Mouse (Mus musculus) heart, adult 18-20 months (tissue): ENCODE results near the gene Cntrl. TPM values are rescaled to one million over a fixed set of nuclear protein-coding genes. Genes with fewer than 3 reads are reported as not detected.

Source experiments
- DNase-seq, 2 experiments: peaks; one replicate each; pipeline ENCODE4 v3.0.0; 2021 to 2022; ENCODE audit warnings: mixed read lengths in 1 of 2
- total RNA-seq, 2 experiments: library from RNA; stranded (reverse); gene quantifications; 2 replicates each; pipeline ENCODE4 v1.2.3; 2021

The Cntrl gene
- total RNA-seq, 2 experiments from 2014 or later = 3.7 to 5.2 TPM

DNA sequence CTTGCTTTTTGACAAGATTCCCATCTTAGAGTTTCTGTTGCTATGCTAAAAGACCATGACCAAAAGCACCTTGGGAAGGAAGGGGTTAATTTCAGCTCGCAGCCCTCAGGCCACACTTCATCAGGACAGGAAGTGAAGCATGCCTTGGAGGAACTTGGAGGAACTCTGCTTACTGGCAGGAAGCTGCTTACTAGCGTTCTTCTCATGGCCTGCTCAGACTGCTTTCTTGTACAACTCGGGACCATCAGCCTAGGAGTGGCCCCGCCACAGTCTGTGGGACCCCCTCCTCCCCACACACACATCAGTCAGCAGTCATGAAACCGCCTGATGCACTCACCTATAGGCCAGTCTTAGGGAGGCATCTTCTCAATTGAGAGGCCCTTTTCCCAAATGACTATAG is 64.8 kb downstream of the Cntrl start:
- peak in 1 of 2 experiments; percentile 44 for DNase-seq

DNA sequence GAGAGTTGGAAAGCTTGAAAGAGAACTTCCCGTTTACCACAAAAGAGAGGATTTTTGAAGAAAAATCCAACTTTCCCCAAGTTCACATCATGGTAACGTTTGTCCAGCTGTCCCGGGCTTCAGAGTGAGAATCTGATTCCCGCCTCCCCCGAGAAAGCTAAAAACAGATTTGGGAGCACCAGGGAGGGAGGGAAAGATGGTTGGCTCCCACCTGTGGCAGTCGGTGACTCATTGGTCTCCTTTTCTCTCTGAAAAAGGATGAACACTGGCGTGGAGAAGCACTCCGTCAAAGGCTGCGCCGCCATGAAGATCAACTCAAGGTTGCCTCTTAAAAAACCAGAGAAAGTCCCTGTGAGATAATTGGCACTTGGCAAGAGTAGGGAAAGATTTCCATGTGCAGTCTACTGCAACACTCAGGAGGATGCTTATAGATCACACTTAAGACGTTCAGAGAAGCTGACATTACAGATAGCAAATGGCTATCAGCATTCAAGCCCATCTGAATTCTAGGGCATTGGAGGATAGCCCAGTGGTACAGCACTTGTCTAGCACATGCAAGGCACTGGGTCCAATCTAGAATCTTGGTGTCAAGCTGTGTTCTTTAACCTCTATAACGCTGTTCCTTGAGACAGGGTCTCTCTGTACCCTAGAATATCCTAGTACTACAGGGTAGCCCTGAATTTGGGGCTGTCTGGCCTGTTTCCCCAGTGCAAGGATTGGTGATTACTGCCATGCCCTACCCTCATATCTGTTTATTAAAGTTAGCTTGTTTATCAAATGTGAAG is 66.2 kb downstream of the Cntrl start:
- DNase-seq = no peak

DNA sequence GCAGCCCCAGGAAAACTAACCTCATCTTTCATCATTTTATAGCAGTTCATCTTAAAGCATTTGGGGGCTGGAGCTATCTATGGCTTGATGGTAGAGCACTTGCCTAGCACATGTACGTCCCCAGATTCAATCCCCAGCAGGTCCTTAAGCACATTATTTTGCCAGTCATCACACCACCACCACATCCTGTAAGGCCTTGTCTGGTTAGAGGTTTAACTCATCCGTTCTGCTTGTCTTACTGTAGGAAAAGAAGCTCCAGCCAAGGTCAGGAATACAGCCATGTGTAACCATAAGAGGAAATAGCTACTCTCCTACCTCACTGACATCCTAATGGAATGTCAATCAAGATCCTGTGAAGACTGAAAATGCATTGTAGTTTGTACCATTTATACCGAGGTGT is 68.9 kb downstream of the Cntrl start:
- no peak for DNase-seq

DNA sequence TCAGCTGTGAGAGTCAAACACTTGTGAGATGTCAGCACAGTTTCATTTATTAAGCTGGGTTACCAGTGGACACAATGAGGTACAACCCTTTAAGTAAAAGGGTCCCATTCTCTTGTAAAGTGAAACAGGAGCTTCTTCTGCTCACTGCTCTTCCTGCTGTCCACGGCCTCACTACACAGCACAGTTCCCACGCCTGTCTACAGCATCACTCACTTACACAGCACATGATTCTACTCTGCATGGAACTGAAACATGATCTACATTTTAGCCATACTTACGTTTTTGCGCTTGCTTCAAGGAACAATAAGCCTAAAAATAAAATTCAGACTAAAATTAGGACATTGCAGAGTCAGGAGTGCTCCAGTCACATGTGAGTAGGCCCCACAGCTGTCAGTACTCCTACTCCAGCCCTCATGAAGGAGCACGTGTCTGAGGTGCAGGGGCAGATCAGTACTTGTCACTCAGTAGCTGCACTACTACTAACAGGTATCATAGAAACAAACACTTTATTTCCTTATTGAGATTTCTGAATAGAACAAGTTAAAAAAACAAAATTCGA is 73.9 kb downstream of the Cntrl start:
- peak in 1 of 2 experiments; percentile 40 for DNase-seq

DNA sequence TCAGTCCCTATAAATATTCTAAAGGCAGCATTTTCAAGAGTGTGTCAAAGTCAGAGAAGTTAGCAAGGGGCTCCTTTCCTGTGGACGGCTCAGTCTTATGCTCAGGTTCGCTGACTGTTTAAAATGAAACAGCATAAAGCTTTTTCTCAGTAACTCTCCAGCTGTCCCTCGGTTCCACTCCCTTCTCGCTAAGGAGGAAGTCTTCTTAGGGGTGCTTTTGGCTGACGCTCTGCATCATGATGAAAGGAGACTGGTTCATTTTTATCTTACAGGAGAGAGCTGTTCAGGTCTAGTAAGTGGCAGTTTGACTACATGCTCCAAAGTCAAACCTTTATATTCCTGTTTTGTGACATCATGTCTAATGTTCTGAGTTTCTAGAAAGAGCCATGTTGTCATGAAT is 79.6 kb downstream of the Cntrl start:
- DNase-seq = no peak

DNA sequence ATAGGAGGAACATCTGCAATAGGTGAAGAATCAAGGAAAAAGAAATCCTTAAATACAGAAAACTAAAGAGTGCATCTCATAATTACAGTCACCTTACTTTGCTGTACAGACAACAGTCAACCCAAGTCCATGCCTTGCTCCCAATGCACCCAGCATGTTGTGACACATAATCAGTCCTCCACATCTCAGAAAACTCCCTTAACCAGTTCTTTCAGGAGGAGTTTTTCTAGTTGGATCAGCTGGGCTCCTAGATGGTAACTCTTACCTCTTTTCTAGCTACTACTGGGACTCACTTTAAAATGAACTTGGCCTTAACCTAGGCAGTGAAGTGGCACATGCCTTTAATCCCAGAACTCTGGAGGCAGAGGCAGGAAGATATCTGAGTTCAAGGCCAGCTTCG is 84.7 kb downstream of the Cntrl start:
- no peak for DNase-seq

DNA sequence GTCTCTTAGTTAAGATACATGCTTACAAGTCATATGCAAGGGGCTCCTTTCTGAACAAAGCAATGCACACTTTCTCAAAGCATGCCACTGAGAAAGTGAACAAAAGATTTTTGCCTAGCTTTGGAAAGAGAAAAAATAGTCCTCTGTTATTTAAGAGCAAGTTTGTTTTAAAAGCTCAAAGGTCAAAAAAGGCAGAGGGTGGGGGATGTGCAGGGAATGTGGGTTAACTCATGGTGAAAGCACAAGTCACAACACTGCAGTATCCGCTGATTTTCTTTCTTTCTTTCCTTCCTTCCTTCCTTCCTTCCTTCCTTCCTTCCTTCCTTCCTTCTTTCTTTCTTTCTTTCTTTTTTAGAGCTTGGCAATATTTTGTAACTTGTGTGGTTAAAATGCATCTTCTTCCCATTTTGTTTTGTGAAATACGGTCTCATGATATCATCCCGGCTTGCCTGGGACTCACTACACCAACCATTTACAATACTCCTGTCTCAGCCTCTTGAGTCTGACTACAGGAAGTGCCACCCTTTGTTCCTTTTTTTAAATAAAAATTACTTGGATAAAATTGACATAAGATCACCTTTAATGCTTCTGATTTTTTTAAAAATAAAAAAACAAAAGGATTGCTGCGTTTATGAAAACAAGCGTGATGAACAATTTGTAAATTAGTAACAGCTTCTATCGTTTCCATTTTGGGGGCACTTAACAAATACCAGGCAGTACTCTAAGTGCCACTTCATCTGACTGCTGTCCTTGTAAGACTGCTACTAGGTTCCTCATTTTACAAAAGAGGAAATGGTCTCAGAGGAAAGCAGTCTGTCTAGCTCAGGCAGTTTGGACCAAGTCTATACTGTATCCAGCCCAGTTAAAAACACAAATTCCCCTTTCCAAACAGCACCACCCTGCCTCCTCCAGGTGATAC is 86.6 kb downstream of the Cntrl start:
- DNase-seq = peak in 1 of 2 experiments; percentile 40

DNA sequence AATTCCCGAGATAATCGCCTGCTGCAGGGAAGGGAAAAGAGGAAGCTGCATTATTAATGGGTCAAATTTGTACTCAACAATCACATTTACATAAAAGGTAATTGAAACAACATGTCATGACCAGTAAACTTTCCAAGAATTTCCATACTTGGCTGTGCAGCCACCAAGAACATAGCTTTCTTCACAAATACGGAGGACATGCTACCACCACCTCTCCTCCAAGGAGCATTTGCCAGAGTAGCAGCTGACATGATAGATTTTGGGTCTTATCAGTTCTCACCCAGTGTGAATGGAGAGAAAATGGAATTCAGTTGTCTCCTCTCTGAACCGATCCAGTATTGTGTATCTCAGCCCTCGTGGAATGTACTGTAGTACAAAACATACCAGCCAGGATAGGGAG is 90.2 kb downstream of the Cntrl start:
- DNase-seq = peak in 1 of 2 experiments; percentile 35

DNA sequence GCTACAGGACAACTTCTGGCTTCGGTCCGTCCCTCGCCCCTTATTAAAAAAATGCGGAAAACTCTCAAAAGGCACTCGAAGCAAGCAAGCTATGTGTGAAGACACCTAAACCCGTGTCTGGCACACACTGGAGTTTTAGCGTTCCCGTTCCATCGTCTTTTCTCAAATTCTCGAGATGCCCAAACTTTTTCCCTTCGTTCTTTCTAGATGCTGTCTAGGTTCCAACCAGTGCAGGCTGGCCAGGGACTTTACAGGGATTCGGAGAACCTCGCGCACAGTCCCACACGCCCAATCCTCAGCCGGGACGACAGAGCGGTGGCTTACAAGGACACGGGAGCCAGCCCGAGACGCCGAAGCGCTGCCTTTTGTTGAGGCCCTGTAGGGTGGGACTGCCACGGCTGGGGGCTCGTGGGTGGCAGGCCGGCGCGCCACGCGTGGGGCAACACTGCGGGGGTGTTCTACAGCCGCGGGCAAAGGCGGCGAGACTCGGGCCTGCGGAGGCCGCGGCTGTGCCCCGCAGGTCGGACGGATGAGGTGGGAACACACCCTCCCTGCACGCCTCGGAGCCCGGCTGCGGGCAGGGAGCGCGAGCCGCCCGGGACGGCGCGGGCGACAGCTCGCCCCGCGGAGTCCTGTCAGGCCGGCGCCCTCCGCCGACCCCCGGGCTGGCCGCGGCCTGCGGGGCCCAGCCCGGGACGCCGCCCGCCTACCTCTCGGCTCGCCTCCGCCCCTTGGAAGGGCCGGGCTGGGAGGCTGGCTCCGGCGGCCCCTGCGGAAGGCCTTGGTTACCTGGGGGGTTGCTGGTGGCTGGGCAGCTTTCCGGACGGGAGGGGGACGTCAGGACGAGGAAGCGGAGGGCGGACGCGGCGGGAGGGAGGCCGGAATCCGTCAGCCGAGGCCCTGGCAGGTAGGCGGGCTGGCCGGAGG is 90.9 kb downstream of the Cntrl start:
- peak; percentile 37 to 63 for DNase-seq

DNA sequence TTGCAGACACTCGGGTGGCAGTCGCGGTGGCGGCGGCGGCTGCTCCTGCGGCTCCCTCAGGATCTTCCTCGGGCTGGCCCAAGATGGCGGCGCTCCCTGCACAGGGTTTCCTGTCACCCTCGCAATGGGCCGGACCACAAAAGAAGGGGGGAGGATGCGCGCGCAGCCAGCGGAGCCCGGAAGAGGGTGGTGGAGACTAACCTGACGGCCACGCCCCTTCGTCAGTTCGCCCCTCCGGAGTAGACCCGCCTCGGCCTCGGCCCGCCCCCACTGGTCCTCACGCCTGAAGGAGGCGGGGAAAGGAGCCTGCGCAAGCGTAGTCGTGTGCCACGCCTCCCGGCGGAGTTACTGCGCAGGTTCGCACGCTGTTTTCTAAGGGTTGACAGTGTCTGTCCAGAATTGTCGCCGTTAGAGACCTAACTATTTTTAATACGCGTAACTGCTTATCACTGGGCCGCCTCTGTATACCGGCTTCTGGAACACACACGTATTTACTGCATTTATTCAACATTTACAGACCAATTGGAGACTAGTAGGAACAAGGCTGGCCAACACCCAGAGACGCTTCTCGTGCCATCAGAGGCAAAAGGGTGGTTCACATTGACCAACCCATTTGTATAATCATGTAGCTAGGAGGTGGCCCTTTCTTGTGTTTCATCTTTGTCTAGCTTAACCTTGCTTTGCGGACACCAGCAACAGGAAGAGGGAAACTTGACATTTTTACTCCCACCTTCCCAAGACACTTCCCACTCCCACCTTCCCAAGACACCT is 91.8 kb downstream of the Cntrl start, which contains the start of gene Rab14:
TSS of gene Rab14 (minus strand) at position 223 of the 771 bp plus-strand sequence.
- DNase-seq = peak; percentile 99 to 100

DNA sequence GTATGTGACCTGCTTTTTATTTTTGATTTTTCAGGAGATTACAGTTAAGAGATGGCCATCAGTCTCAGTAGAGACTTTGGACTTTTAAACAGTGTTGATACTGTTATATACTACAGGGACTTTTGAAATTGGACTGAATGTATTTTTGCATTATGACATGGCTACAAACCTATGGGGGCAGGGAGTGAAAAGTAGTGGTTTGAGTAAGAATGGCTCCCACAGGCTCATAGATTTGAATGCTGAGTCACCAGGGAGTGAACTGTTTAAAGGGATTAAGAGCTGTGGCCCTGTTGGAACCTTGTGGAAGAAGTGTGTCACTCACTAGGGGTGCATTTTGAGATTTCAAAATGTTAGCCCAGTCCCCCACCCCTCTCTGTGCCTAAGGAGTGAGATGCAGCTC is 94.4 kb downstream of the Cntrl start:
- DNase-seq = no peak

DNA sequence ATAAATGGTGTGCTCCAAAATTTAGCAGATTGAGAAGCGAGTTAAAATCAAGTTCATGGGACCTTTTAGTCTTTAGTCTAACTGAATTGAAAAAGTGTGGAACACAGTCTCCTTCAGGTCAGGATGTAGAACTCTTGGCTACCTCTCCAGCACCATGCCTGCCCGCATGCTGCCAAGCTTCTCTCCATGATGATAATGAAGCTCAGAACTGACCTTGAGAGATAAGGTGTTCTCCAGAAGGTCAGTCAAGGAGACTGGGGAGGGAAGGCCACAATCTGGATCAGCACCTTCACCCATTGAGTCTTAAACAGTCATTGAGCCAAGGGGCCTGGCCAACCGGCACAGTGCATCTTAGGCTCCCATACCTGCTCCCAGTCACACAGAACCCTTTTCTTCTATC is 97.5 kb downstream of the Cntrl start:
- DNase-seq = peak in 1 of 2 experiments; percentile 31

DNA sequence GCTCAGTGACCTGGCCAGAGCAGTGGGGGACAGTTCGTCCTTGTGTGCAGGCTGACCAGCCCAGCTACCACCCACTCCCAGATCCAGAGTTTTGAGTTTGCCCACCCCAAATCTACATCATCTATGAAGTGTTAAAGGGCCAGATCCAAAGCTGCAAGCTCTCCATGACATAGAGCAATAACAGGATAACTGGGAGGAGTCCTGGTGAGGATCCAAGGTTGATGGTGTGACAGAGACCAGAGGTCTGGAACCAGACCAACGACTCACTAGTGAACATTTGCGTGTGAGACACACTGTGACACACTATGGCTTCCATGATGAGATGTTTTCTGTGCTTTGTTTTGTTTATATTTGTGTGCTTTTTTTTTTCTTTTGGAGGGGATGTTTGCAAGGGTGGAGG is 98.8 kb downstream of the Cntrl start:
- no peak for DNase-seq

DNA sequence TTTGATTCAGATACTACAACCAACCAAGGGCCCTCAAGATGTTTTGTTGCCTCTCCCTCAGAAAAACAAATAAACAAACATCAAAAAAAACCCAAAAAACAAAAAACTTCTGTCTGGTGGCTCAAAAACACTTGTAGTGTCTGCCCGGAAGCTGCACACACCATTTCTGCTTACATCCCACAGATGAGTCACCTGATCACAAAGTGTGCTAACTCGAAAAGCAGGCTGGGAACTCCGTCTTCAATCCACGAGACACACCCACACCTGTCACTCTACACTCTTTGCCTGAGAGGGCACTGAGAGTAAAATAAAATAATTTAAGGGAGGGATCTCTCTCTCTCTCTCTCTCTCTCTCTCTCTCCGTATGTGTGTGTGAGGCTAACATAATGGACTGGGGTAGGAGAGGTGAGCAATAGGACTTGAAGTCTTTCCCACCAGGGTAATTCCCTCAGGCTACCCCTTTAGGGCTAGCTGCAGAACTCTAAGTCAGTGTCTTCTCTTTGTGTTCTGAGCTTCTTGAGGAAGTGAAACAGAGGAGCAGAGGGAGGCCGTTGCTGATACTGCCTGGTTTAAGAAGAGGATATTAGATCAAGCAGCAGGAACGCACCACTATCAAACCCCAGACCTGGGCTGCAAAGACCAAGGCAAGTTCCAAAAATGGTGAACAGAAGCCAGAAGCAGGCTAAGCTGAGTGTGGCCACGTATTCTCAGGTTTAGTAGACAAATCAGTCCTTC is 99.8 kb downstream of the Cntrl start:
- DNase-seq = peak in 1 of 2 experiments; percentile 29

DNA sequence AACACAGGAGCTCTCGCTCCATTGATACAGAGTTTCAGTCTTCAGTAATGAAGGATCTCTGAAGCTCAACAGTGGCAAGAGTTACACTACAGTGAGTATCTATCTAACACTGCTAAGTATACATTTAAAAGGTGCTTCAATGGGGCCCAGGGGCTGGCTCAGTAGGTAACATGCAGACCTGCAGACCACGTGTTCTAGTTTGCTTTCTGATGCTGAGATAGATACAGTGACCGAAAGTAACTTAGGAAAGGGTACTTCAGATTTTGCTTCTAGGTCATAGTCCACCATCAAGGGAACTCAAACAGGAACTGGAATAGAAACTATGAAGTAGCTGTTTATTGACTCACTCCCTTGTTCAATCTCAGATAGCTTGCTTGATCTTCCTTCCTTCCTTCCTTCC is 102.4 kb downstream of the Cntrl start:
- DNase-seq = no peak

DNA sequence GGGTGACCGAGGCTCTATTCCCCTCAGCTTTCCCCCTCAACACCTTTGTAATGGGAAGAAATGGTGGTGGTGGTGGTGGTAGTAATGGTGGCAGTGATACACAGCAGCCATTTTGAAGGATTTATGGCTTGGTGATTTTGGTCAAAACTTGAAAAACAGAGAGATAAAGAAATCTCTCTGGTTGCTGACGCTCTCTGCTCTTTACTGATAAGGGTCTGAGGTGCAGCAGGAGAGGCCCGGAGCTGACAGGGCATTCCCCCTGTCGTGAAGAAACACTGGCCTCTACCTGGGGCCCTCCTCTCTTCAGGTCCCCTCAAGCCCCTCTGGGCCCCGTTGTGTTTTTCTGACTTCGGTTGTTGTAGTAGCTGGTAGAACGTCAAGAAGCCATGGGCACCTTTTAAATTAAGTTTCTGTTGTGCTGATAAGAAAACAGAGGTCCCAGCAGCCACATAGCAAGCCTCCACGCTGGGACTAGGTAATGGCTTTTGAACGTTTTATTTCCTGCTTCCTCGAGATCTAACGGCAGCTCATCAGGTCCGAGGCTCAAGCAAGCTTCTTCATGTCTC is 104.1 kb downstream of the Cntrl start:
- no peak for DNase-seq

DNA sequence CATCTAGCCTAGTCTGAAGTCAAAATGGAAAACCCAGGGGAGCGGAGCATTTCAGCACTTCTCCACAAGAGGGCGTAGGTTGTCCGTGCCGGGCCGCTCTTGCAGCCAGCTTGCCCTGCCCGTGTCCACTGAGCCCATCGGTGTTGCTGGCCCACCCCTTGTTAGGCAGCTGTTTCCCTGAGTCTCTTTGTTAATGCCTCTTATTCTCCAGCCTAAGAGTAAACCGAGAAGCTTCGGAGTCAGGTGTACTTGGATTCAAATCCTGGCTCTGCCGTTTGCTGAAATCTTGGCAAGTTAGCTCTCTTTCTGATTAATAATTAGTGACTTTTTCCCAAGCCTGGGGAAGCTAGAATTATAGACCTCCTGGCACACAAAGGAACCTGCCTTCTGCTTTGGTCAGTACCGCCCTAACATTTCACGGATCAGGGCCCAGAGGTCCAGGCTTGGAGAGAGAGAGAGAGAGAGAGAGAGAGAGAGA is 105.6 kb downstream of the Cntrl start:
- DNase-seq = peak; percentile 77 to 90

DNA sequence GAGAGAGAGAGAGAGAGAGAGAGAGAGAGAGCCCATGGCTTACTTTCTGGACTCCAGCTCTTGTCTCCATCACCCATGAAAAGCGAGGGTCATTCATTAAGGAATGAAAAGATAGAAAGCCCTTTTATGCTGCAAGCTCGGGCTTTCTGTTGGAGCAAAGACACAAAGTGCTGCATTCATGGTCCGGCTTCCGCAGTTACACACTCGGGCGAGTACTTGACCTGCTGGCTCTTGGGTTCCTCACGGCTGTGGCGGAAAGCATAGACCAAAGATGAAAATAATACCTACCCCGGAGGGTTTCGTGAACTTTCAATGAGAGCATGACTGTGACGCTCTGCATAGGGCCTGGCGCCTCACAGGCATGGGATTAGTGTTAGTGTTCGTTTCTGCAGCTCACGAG is 106.1 kb downstream of the Cntrl start:
- no peak for DNase-seq

DNA sequence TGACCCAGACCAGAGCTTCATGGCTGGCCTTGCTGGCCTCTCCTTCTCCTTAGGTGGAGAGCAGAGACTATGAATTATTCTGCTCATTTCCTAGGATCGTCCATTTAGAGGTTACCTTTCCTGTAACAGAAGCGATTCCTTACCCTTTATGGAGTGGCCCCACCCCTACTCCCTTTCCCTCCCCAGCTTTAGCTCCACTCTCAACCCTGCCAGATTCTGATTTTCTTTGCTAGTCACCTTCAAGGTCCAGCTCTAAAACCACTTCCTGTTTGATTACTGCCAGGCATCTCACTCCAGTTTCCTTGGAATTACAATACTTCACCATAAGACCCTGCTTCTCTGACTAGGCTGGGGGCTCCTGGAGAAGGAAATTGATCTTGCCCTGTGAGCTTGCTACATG is 107.4 kb downstream of the Cntrl start:
- no peak for DNase-seq

DNA sequence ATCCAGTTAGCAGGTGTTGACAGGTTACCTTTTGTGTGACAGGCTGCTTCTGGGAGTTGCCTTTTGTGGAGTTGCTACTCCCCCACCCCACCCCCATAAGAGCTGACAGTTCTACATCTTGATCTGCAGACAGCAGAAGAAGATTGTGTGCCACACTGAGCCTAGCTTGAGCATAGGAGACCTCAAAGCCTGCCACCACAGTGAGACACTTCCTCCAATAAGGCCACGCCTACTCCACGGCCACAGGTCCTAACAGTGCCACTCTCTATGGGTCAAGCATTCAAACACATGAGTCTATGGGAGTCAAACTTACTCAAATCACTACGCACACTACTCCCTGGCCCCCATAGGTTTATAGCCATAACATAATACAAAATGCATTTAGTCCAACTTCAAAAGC is 109.4 kb downstream of the Cntrl start:
- DNase-seq = no peak
